Mouse (Mus musculus) liver, adult 2 months (tissue): ENCODE data around the gene Filip1. TPM values are rescaled to one million over a fixed set of nuclear protein-coding genes. Genes with fewer than 3 reads are reported as not detected.

Experiments
- DNase-seq: peaks from one replicate; pipeline ENCODE4 v3.0.0-alpha.2; 2011; ENCODE audit warnings: low read depth, low spot score; ENCODE audit errors: extremely low read depth
- H3K27ac ChIP-seq: fragments of 200-500 bp; replicated peaks from 2 replicates; pipeline ENCODE4 v1.5.1; 2012; ENCODE audit warnings: low read depth, mild to moderate bottlenecking, control low read depth, inconsistent platforms, low read length; ENCODE audit not compliant: insufficient read depth
- H3K27me3 ChIP-seq: fragments of 200-500 bp; 2 replicates; pipeline ENCODE4 v1.6.1; 2012; ENCODE audit warnings: mild to moderate bottlenecking, moderate library complexity, low read length, inconsistent platforms; ENCODE audit not compliant: control insufficient read depth, insufficient read depth
- H3K36me3 ChIP-seq: fragments of 200-500 bp; 2 replicates; pipeline ENCODE4 v1.6.1; 2012; ENCODE audit warnings: low read length, inconsistent platforms; ENCODE audit not compliant: control insufficient read depth, insufficient read depth
- H3K4me1 ChIP-seq: fragments of 200-500 bp; 2 replicates; pipeline ENCODE4 v1.6.1; 2011; ENCODE audit warnings: low read length; ENCODE audit not compliant: control insufficient read depth, insufficient read depth
- H3K4me3 ChIP-seq: fragments of 200-500 bp; 2 replicates; pipeline ENCODE4 v1.5.1; 2011; ENCODE audit warnings: low read depth, mild to moderate bottlenecking, control low read depth, low read length, moderate library complexity; ENCODE audit not compliant: insufficient read depth
- H3K79me2 ChIP-seq: fragments of 200-500 bp; 2 replicates; pipeline ENCODE4 v1.6.1; 2012; ENCODE audit warnings: inconsistent platforms, mild to moderate bottlenecking, low read length, moderate library complexity; ENCODE audit not compliant: control insufficient read depth, insufficient read depth
- H3K9ac ChIP-seq: fragments of 200-500 bp; 2 replicates; pipeline ENCODE4 v1.6.1; 2012; ENCODE audit warnings: low read depth, mild to moderate bottlenecking, control low read depth, inconsistent platforms, low read length
- CTCF ChIP-seq: fragments of 200-500 bp; IDR thresholded peaks from 2 replicates; pipeline ENCODE4 v1.5.1; 2011; ENCODE audit warnings: low read depth, low read length, control low read depth
- POLR2A ChIP-seq: fragments of 200-500 bp; IDR thresholded peaks from 2 replicates; pipeline ENCODE4 v1.6.1; 2011; ENCODE audit warnings: low read length, control low read depth; ENCODE audit not compliant: insufficient read depth; ENCODE audit errors: extremely low read depth
- WGBS: fragments of 180-500 bp; shearing (Covaris S2); methylation state at CpG from one replicate; pipeline ENCODE4 v1.1.7; 2018; 5-methylcytosine and 5-hydroxymethylcytosine counted together
- polyA plus RNA-seq: library from polyadenylated mRNA; depleted of rRNA; stranded (reverse); fragments of >200 nt; gene quantifications from 2 replicates; pipeline ENCODE4 v1.2.3, GENCODE M21; 2012
- total RNA-seq: library from RNA; depleted of rRNA; stranded (reverse); fragments of >200 nt; gene quantifications from 2 replicates; pipeline ENCODE4 v1.2.3, GENCODE M21; 2014

Filip1 gene
- total and polyA plus RNA-seq, 2 experiments, result 0.10 to 1.2 TPM

GRCm38 (mm10) chr9:79831294-79831693 is 181.4 kb downstream of the Filip1 start:
- no peak for TF ChIP-seq POLR2A
- TF ChIP-seq CTCF, result no peak
- no peak overlapping the region for H3K9ac ChIP-seq
- WGBS, result 88% methylated on average over 1 of the region's 1 CpGs

GRCm38 (mm10) chr9:79830874-79831273 is 181.8 kb downstream of the Filip1 start:
- Histone ChIP-seq H3K79me2 (no peaks in the 10 kb centered on the region), H3K27ac (no peak overlapping the region), H3K4me3 (no peak overlapping the region), H3K4me1 (no peaks in the 10 kb centered on the region), H3K27me3 (0 out of 2 replicates have a peak, but pooled peaks cover 2% of the 10 kb centered on the region), H3K9ac (no peak overlapping the region), H3K36me3 (no peaks in the 10 kb centered on the region)
- WGBS, result 57% methylated on average over 4 of the region's 4 CpGs
- no peak for TF ChIP-seq POLR2A
- no peak for DNase-seq

More at GRCm38 (mm10) chr9:79831294-79831693, 181.4 kb downstream of the Filip1 start:
- Histone ChIP-seq H3K4me3 (no peak overlapping the region), H3K27me3 (0 out of 2 replicates have a peak, but pooled peaks cover 2% of the 10 kb centered on the region), H3K27ac (no peak overlapping the region), H3K79me2 (no peaks in the 10 kb centered on the region), H3K4me1 (no peaks in the 10 kb centered on the region), H3K36me3 (no peaks in the 10 kb centered on the region)
- DNase-seq, result no peak

- no peaks in the 10 kb centered on the region for H3K4me1 ChIP-seq
- H3K36me3 ChIP-seq, result no peaks in the 10 kb centered on the region
- no peak for DNase-seq
- 0 out of 2 replicates have a peak, but pooled peaks cover 2% of the 10 kb centered on the region for H3K27me3 ChIP-seq
- WGBS, result 43% methylated on average over 23 of the region's 23 CpGs
- H3K9ac ChIP-seq, result no peak overlapping the region
- no peaks in the 10 kb centered on the region for H3K79me2 ChIP-seq
- H3K4me3 ChIP-seq, result no peak overlapping the region
- no peak overlapping the region for H3K27ac ChIP-seq
- no peak for TF ChIP-seq CTCF
- no peak for TF ChIP-seq POLR2A
Measured at GRCm38 (mm10) chr9:79829842-79830800, 182.5 kb downstream of the Filip1 start.

GRCm38 (mm10) chr9:79827072-79827471 is 185.6 kb downstream of the Filip1 start:
- Histone ChIP-seq H3K79me2 (no peaks in the 10 kb centered on the region), H3K36me3 (no peaks in the 10 kb centered on the region), H3K27ac (no peak overlapping the region), H3K27me3 (0 out of 2 replicates have a peak, but pooled peaks cover 2% of the 10 kb centered on the region), H3K4me1 (no peaks in the 10 kb centered on the region), H3K9ac (no peak overlapping the region), H3K4me3 (no peak overlapping the region)
- DNase-seq, result no peak
- WGBS, result 65% methylated on average over 2 of the region's 2 CpGs
- no peak for TF ChIP-seq POLR2A
- TF ChIP-seq CTCF, result no peak

- DNase-seq, result no peak
- no peaks in the 10 kb centered on the region for H3K4me1 ChIP-seq
- 0 out of 2 replicates have a peak, but pooled peaks cover 2% of the 10 kb centered on the region for H3K27me3 ChIP-seq
- no peaks in the 10 kb centered on the region for H3K36me3 ChIP-seq
- no peak for TF ChIP-seq CTCF
- no peak for TF ChIP-seq POLR2A
- no peak overlapping the region for H3K4me3 ChIP-seq
- no peaks in the 10 kb centered on the region for H3K79me2 ChIP-seq
- no peak overlapping the region for H3K27ac ChIP-seq
- H3K9ac ChIP-seq, result no peak overlapping the region
- WGBS, result 87% methylated on average over 7 of the region's 7 CpGs
Measured at GRCm38 (mm10) chr9:79825526-79825925, 187.1 kb downstream of the Filip1 start.

GRCm38 (mm10) chr9:79823856-79824255 is 188.8 kb downstream of the Filip1 start:
- Histone ChIP-seq H3K9ac (no peak overlapping the region), H3K36me3 (no peaks in the 10 kb centered on the region), H3K79me2 (no peaks in the 10 kb centered on the region), H3K4me1 (no peaks in the 10 kb centered on the region), H3K4me3 (no peak overlapping the region), H3K27me3 (no peaks in the 10 kb centered on the region), H3K27ac (no peak overlapping the region)
- DNase-seq, result no peak
- 83% methylated on average over 2 of the region's 2 CpGs for WGBS
- TF ChIP-seq CTCF, result no peak
- no peak for TF ChIP-seq POLR2A
